Mouse (Mus musculus) embryonic fibroblast, embryonic 13.5 days (primary cell): Measurements from ENCODE around the gene Npas3.

Source experiments
- CTCF ChIP-seq: IDR thresholded peaks from 2 replicates; pipeline ENCODE4 v1.5.1; 2011; ENCODE audit warnings: mild to moderate bottlenecking, control low read depth, low read length, moderate library complexity, borderline replicate concordance; ENCODE audit not compliant: insufficient read depth
- POLR2A ChIP-seq: IDR thresholded peaks from 2 replicates; pipeline ENCODE4 v1.6.1; 2011; ENCODE audit warnings: low read depth, mild to moderate bottlenecking, control low read depth, low read length, moderate library complexity

- TF ChIP-seq CTCF, result no peak
- no peak for TF ChIP-seq POLR2A
These were observed 715.1 kb downstream of the Npas3 start for GRCm38 (mm10) chr12:53963534-53963933.
